Mouse (Mus musculus) lung, postnatal 0 days (tissue): Measurements from ENCODE around the gene Elp5.

Source experiments
- CTCF ChIP-seq: IDR thresholded peaks from 2 replicates; pipeline ENCODE4 v1.5.1; 2016; ENCODE audit warnings: antibody characterized with exemption, mild to moderate bottlenecking
- EP300 ChIP-seq: IDR thresholded peaks from 2 replicates; pipeline ENCODE4 v1.6.1; 2016; ENCODE audit warnings: antibody characterized with exemption, mild to moderate bottlenecking, control low read depth

- TF ChIP-seq CTCF (no peak), EP300 (no peak)
These were observed 47.6 kb downstream of the Elp5 start for GRCm38 (mm10) chr11:69934681-69935080.
